In the genomic region with DNA sequence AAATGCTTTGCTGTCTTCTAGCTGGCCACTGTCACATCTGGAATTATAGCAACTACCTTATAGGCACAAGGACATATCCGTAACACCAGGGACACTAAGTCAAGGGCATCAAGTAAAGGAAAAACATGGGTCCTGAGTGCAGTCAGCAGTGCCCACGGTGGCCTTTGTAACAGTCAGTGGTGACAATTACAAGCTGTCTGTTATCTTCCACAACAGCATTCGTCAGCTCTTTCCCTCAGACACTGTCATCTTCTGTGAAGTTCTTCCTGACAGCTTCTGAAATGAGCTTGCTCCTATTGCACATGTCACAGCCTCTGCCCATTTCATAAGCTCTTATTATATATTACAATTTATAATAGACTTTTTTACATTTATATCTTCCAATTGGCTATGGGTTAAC, we compare ENCODE assay signal across 26 mouse cellular contexts. TPM values are rescaled to one million over a fixed set of nuclear protein-coding genes. Genes with fewer than 3 reads are reported as not detected.
DNase-seq lines count a peak whose midpoint lies in the region; ATAC-seq and TF ChIP-seq lines count a peak whose summit lies in the region.
"Had no signal": no experiment of that assay in that cellular context is flagged by ENCODE, and none has a peak within 500 bp of the region (broad histone marks: within the 10 kb centered on the region; RNA-seq: fewer than 3 reads in every experiment).

No protein-coding gene starts in this region.

- no peak overlapping the region for H3K9ac ChIP-seq in heart, embryonic 14.5 days (ENCODE audit: low read length)
- no peak overlapping the region for H3K9ac ChIP-seq in liver, embryonic 12.5 days
- no peak overlapping the region for H3K9ac ChIP-seq in liver, postnatal 0 days (replicated peaks)
- no peak overlapping the region for H3K9ac ChIP-seq in liver, embryonic 14.5 days (replicated peaks)
- H3K9ac ChIP-seq: forebrain, embryonic 13.5 days; limb, embryonic 12.5 days; midbrain, embryonic 12.5 days; neural tube, embryonic 13.5 days had no signal

- ATAC-seq in heart, embryonic 14.5 days (ENCODE audit: insufficient number of reproducible peaks, insufficient read depth, low FRiP score, low read depth), result no peak
- ATAC-seq in liver, embryonic 12.5 days, result peak; percentile 55
- no peak for ATAC-seq in liver, postnatal 0 days
- peak; percentile 62 for ATAC-seq in liver, embryonic 14.5 days (ENCODE audit: insufficient read depth)
- peak; percentile 37; the same call in 1 of the 2 replicates for ATAC-seq in megakaryocyte progenitor cell, adult 5-6 weeks (replicated peaks; ENCODE audit: poor library complexity)
- ATAC-seq: forebrain, embryonic 13.5 days; hindbrain, embryonic 16.5 days; lung, postnatal 0 days had no signal

- H3K4me2 ChIP-seq in heart, embryonic 14.5 days (ENCODE audit: low read length), result no peak overlapping the region
- H3K4me2 ChIP-seq in liver, embryonic 12.5 days, result no peak overlapping the region
- H3K4me2 ChIP-seq in liver, postnatal 0 days (ENCODE audit: low read depth, low read length), result no peak overlapping the region
- H3K4me2 ChIP-seq in liver, embryonic 14.5 days (ENCODE audit: low read depth), result no peak overlapping the region
- H3K4me2 ChIP-seq: forebrain, embryonic 13.5 days; limb, embryonic 12.5 days; midbrain, embryonic 12.5 days; neural tube, embryonic 13.5 days had no signal

- H3K4me3 ChIP-seq in heart, embryonic 14.5 days (ENCODE audit: control insufficient read depth in 1 of 2, insufficient read depth in 1 of 2, low read depth in 1 of 2, low read length in 2 of 2), result no peak overlapping the region
- no peak overlapping the region for H3K4me3 ChIP-seq in liver, embryonic 12.5 days
- H3K4me3 ChIP-seq in liver, postnatal 0 days (ENCODE audit: low read depth, low read length), result no peak overlapping the region
- no peak overlapping the region for H3K4me3 ChIP-seq in liver, embryonic 14.5 days (ENCODE audit: insufficient read depth in 1 of 2, low read depth in 2 of 2, low read length in 2 of 2)
- H3K4me3 ChIP-seq in cerebellum, adult 2 months (replicated peaks; ENCODE audit: insufficient read depth, low read depth, low read length), result no peak overlapping the region
- H3K4me3 ChIP-seq: forebrain, embryonic 13.5 days; layer of hippocampus, adult 2 months; left cerebral cortex, adult 2 months; limb, embryonic 12.5 days; midbrain, embryonic 12.5 days; neural tube, embryonic 13.5 days had no signal

- H3K36me3 ChIP-seq in heart, embryonic 14.5 days (ENCODE audit: control insufficient read depth, insufficient read depth, low read length), result 0 out of 2 replicates have a peak, but pooled peaks cover 4% of the 10 kb centered on the region
- H3K36me3 ChIP-seq in liver, embryonic 12.5 days, result peaks cover 66% of the 10 kb centered on the region
- H3K36me3 ChIP-seq in liver, postnatal 0 days (replicated peaks; ENCODE audit: insufficient read depth, low read length), result peaks cover 3% of the 10 kb centered on the region; the same call in 1 of the 2 replicates
- peaks cover 17% of the 10 kb centered on the region for H3K36me3 ChIP-seq in liver, embryonic 14.5 days (replicated peaks; ENCODE audit: control insufficient read depth, insufficient read depth, low read depth)
- H3K36me3 ChIP-seq: midbrain, embryonic 12.5 days; neural tube, embryonic 13.5 days had no signal

- TF ChIP-seq CTCF in liver, postnatal 0 days (IDR thresholded peaks at IDR 0.05; ENCODE audit: low read depth), result no peak
- no peak for TF ChIP-seq CTCF in liver, embryonic 14.5 days (IDR thresholded peaks at IDR 0.05; ENCODE audit: low read depth)
- no peak for TF ChIP-seq CTCF in cerebellum, adult 2 months (IDR thresholded peaks at IDR 0.05; ENCODE audit: borderline replicate concordance, insufficient read depth, low read depth, low read length)

- 40% methylated on average over 3 of the region's 3 CpGs for WGBS in heart, embryonic 14.5 days
- WGBS in liver, embryonic 12.5 days (ENCODE audit: insufficient replicate concordance), result 52% methylated on average over 3 of the region's 3 CpGs
- 70% methylated on average over 3 of the region's 3 CpGs for WGBS in liver, postnatal 0 days (ENCODE audit: insufficient replicate concordance)
- WGBS in liver, embryonic 14.5 days (ENCODE audit: insufficient replicate concordance), result 35% methylated on average over 3 of the region's 3 CpGs
- WGBS in cerebellum, adult 2 months, result 92% methylated on average over 3 of the region's 3 CpGs

- peak overlapping the region; percentile 32 to 51; a peak in 3 of 4 replicates for H3K27ac ChIP-seq in heart, embryonic 14.5 days (replicated peaks in 1 of 2; ENCODE audit: control insufficient read depth in 1 of 2, insufficient read depth in 1 of 2, low read depth in 2 of 2, low read length in 2 of 2)
- no peak overlapping the region for H3K27ac ChIP-seq in liver, embryonic 12.5 days
- no peak overlapping the region for H3K27ac ChIP-seq in liver, postnatal 0 days (ENCODE audit: low read depth)
- H3K27ac ChIP-seq in liver, embryonic 14.5 days, result no peak overlapping the region
- no peak overlapping the region for H3K27ac ChIP-seq in cerebellum, adult 2 months (ENCODE audit: insufficient read depth, low read length)
- H3K27ac ChIP-seq: forebrain, embryonic 13.5 days; layer of hippocampus, adult 2 months; left cerebral cortex, adult 2 months; limb, embryonic 12.5 days; midbrain, embryonic 12.5 days; neural tube, embryonic 13.5 days had no signal

- no peak for TF ChIP-seq POLR2A in cerebellum, adult 2 months (IDR thresholded peaks at IDR 0.05; ENCODE audit: borderline replicate concordance, insufficient read depth, low read length)

- H3K4me1 ChIP-seq in heart, embryonic 14.5 days (ENCODE audit: control insufficient read depth in 2 of 2, insufficient read depth in 2 of 2, low read length in 2 of 2), result peaks cover 8 to 17% of the 10 kb centered on the region in 2 experiments
- peaks cover 27% of the 10 kb centered on the region for H3K4me1 ChIP-seq in liver, embryonic 12.5 days
- no peaks in the 10 kb centered on the region for H3K4me1 ChIP-seq in liver, postnatal 0 days (ENCODE audit: insufficient read depth)
- H3K4me1 ChIP-seq in liver, embryonic 14.5 days (replicated peaks; ENCODE audit: control insufficient read depth in 2 of 2, insufficient read depth in 2 of 2, low read length in 1 of 2), result 0 out of 4 replicates have a peak, but pooled peaks cover 0 to 7% of the 10 kb centered on the region in 2 experiments
- no peaks in the 10 kb centered on the region for H3K4me1 ChIP-seq in cerebellum, adult 2 months (ENCODE audit: control insufficient read depth, insufficient read depth, low read length)
- H3K4me1 ChIP-seq: forebrain, embryonic 13.5 days; limb, embryonic 12.5 days; midbrain, embryonic 12.5 days; neural tube, embryonic 13.5 days had no signal

- DNase-seq in heart, adult 11 months, result no peak
- DNase-seq in liver, postnatal 0 days, result no peak
- no peak for DNase-seq in liver, embryonic 14.5 days (ENCODE audit: low read depth in 3 of 3, low spot score in 3 of 3)
- DNase-seq in cerebellum, adult 2 months, result no peak
- DNase-seq: adrenal gland, postnatal 10 days; cerebellum, adult 9-10 months; cerebellum, postnatal 36 days; gastrocnemius, postnatal 14 days; kidney, adult 18-20 months; kidney, postnatal 36 days; lung, adult 18-20 months; lung, postnatal 4 days; thymus, adult 2 months; thymus, postnatal 36 days had no signal

- no peaks in the 10 kb centered on the region for H3K27me3 ChIP-seq in heart, embryonic 14.5 days (ENCODE audit: control insufficient read depth, insufficient read depth, low read length)
- H3K27me3 ChIP-seq in liver, embryonic 12.5 days (replicated peaks), result no peaks in the 10 kb centered on the region
- H3K27me3 ChIP-seq in liver, postnatal 0 days (ENCODE audit: insufficient read depth, low read length), result no peaks in the 10 kb centered on the region
- no peaks in the 10 kb centered on the region for H3K27me3 ChIP-seq in liver, embryonic 14.5 days (ENCODE audit: control insufficient read depth, insufficient read depth, low read length)
- no peaks in the 10 kb centered on the region for H3K27me3 ChIP-seq in cerebellum, adult 2 months (ENCODE audit: control insufficient read depth, insufficient read depth, low read length)
- H3K27me3 ChIP-seq: CH12.LX; forebrain, embryonic 13.5 days; limb, embryonic 12.5 days; midbrain, embryonic 12.5 days; neural tube, embryonic 13.5 days had no signal

- TF ChIP-seq EP300 in liver, postnatal 0 days (IDR thresholded peaks at IDR 0.05; ENCODE audit: low read depth), result no peak
- TF ChIP-seq EP300 in liver, embryonic 14.5 days (IDR thresholded peaks at IDR 0.05; ENCODE audit: low read depth), result no peak

- H3K9me3 ChIP-seq in heart, embryonic 14.5 days (ENCODE audit: control insufficient read depth, low read length), result no peaks in the 10 kb centered on the region
- H3K9me3 ChIP-seq in liver, embryonic 12.5 days (replicated peaks), result no peaks in the 10 kb centered on the region
- no peaks in the 10 kb centered on the region for H3K9me3 ChIP-seq in liver, postnatal 0 days (ENCODE audit: low read length)
- H3K9me3 ChIP-seq in liver, embryonic 14.5 days (ENCODE audit: control insufficient read depth, low read length), result no peaks in the 10 kb centered on the region
- H3K9me3 ChIP-seq: forebrain, embryonic 13.5 days; limb, embryonic 12.5 days; midbrain, embryonic 12.5 days; neural tube, embryonic 13.5 days had no signal

RNA-seq across cellular contexts. Expression of a gene that starts 50.7 kb away (rescaled TPM):
- polyA plus RNA-seq in heart, embryonic 14.5 days (2014; fragmentation: Nextera tagmentation; extraction: Ambion mirVana), result 2.3 and 2.5 TPM in 2 replicates
- 3.3 and 3.4 TPM in 2 replicates for polyA plus RNA-seq in liver, embryonic 12.5 days (2016; fragmentation: Nextera tagmentation; extraction: Ambion mirVana)
- 1.5 and 1.7 TPM in 2 replicates for polyA plus RNA-seq in liver, postnatal 0 days (2015; fragmentation: Nextera tagmentation; extraction: Ambion mirVana)
- 6.0 and 7.1 TPM in 2 replicates for polyA plus RNA-seq in liver, embryonic 14.5 days (2012; rRNA removed)
- polyA plus RNA-seq in liver, embryonic 14.5 days (2014; fragmentation: Nextera tagmentation; extraction: Ambion mirVana), result 2.5 and 2.6 TPM in 2 replicates
- total RNA-seq in megakaryocyte progenitor cell, adult 5-6 weeks (2015), result 22.5 and 24.0 TPM in 2 replicates
- 10.7 and 13.5 TPM in 2 replicates for total RNA-seq in megakaryocyte progenitor cell, adult 5-6 weeks (2017)
- 0.35 and 0.38 TPM in 2 replicates for polyA plus RNA-seq in cerebellum, adult 2 months (2012; rRNA removed)

Comparison
In these comparisons a context has a peak if more than half of its experiments do, and no peak if none do; other contexts are left out.
1. ATAC-seq: peak in liver, embryonic 12.5 days (single experiment), liver, embryonic 14.5 days (single experiment) and megakaryocyte progenitor cell, adult 5-6 weeks (single experiment); none in heart, embryonic 14.5 days (single experiment) and liver, postnatal 0 days (single experiment).
2. H3K27ac ChIP-seq: peak in heart, embryonic 14.5 days (2 of 2); none in liver, embryonic 12.5 days (single experiment), liver, postnatal 0 days (single experiment), liver, embryonic 14.5 days (single experiment) and cerebellum, adult 2 months (single experiment).